8 mouse cellular contexts compared by ENCODE assay signal in genomic region chr8:83607661-83608397, GRCm38 (mm10). TPM values are rescaled to one million over a fixed set of nuclear protein-coding genes. Genes with fewer than 3 reads are reported as not detected.
DNase-seq lines count a peak whose midpoint lies in the region; ATAC-seq lines count a peak whose summit lies in the region.

Gene Tecr (minus strand): TSS chr8:83607971.
Gene Dnajb1 (plus strand): TSS chr8:83608193.

- WGBS in intestine, embryonic 14.5 days, result under 1% methylated on average over 52 of the region's 69 CpGs

- H3K9me3 ChIP-seq in intestine, embryonic 14.5 days (ENCODE audit: control insufficient read depth, low read length), result no peaks in the 10 kb centered on the region

- peaks cover 11% of the 10 kb centered on the region for H3K4me1 ChIP-seq in intestine, embryonic 14.5 days (replicated peaks; ENCODE audit: control insufficient read depth, insufficient read depth, low read length)

- H3K36me3 ChIP-seq in intestine, embryonic 14.5 days (ENCODE audit: control insufficient read depth, insufficient read depth, low read length), result peaks cover 33% of the 10 kb centered on the region

- DNase-seq in adrenal gland, adult 18-20 months (ENCODE audit: low spot score in 2 of 2), result peak; percentile 98
- DNase-seq in embryo, embryonic 11 days, result peak; percentile 100
- peak; percentile 100 for DNase-seq in gastrocnemius, postnatal 25 days
- DNase-seq in intestine, embryonic 14.5 days (ENCODE audit: low spot score), result peak; percentile 98
- peak; percentile 99 for DNase-seq in left cerebral cortex, postnatal 14 days (ENCODE audit: low spot score in 2 of 2)
- DNase-seq in mesoderm, embryonic 11.5 days (ENCODE audit: low read depth, low spot score), result peak; percentile 99
- DNase-seq in right cerebral cortex, postnatal 36 days (ENCODE audit: low spot score in 2 of 2), result peak; percentile 99
- peak; percentile 100 for DNase-seq in yolk sac, embryonic 10.5 days (ENCODE audit: low spot score)

- H3K4me2 ChIP-seq in intestine, embryonic 14.5 days (ENCODE audit: low read length), result peak within 1 kb of the TSS; percentile 97

- H3K4me3 ChIP-seq in intestine, embryonic 14.5 days (ENCODE audit: low read depth, low read length), result peak within 1 kb of the TSS; percentile 79

- ATAC-seq in intestine, embryonic 14.5 days (replicated peaks; ENCODE audit: low FRiP score, low TSS enrichment, low read depth), result peak; percentile 94

- H3K27me3 ChIP-seq in intestine, embryonic 14.5 days (replicated peaks; ENCODE audit: control insufficient read depth, insufficient read depth, low read length), result no peaks in the 10 kb centered on the region

- intact Hi-C loops in left cerebral cortex, postnatal 14 days (cut with DNase I), result no loop called here

- H3K27ac ChIP-seq in intestine, embryonic 14.5 days (ENCODE audit: low read depth), result peak within 1 kb of the TSS; percentile 96

- peak within 1 kb of the TSS; percentile 84 for H3K9ac ChIP-seq in intestine, embryonic 14.5 days (ENCODE audit: low read length)

RNA-seq across cellular contexts. Expression of gene Tecr, which starts in this region (rescaled TPM):
- 100 to 1,000 TPM; 498 to 523 TPM for total RNA-seq in adrenal gland, adult 18-20 months (2021)
- 100 to 1,000 TPM; 313 to 489 TPM for total RNA-seq in gastrocnemius, postnatal 25 days (2021)
- 660 and 684 TPM in 2 replicates for polyA plus RNA-seq in intestine, embryonic 14.5 days (2014; fragmentation: Nextera tagmentation; extraction: Ambion mirVana)
- 100 to 1,000 TPM; 587 to 600 TPM for total RNA-seq in left cerebral cortex, postnatal 14 days (2021)

RNA-seq across cellular contexts. Expression of gene Dnajb1, which starts in this region (rescaled TPM):
- 10 to 100 TPM; 75.9 to 83.0 TPM for total RNA-seq in adrenal gland, adult 18-20 months (2021)
- total RNA-seq in gastrocnemius, postnatal 25 days (2021), result 1 to 10 TPM; 4.6 to 6.0 TPM
- 46.5 and 48.7 TPM in 2 replicates for polyA plus RNA-seq in intestine, embryonic 14.5 days (2014; fragmentation: Nextera tagmentation; extraction: Ambion mirVana)
- 10 to 100 TPM; 38.4 to 40.0 TPM for total RNA-seq in left cerebral cortex, postnatal 14 days (2021)

Comparison
In these comparisons a context has a peak if more than half of its experiments do, and no peak if none do; other contexts are left out.
1. Peak in every context shown above with its lines: DNase-seq, ATAC-seq, H3K4me3 ChIP-seq and H3K27ac ChIP-seq.
2. RNA of gene Dnajb1 (total RNA-seq): 75.9 to 83.0 TPM in adrenal gland, adult 18-20 months and 38.4 to 40.0 TPM in left cerebral cortex, postnatal 14 days; 4.6 to 6.0 TPM in gastrocnemius, postnatal 25 days; every median in the first group is over 4 times any median in the second.